Mouse (Mus musculus): ENCODE results near the gene Tnik. TPM values are rescaled to one million over a fixed set of nuclear protein-coding genes. Genes with fewer than 3 reads are reported as not detected.

Tnik gene
- polyA plus RNA-seq, 1 experiment from 2014 or later = 47.3 TPM

Small RNA genes within 50 kb of the gene (microRNA-seq; reads per million reads assigned to microRNA genes)
- gene Mir466q = not detected
